Mouse (Mus musculus): ENCODE results near the gene Hnf4a. TPM values are rescaled to one million over a fixed set of nuclear protein-coding genes. Genes with fewer than 3 reads are reported as not detected.

The Hnf4a gene
- polyA plus RNA-seq, 1 experiment from 2014 or later, result not detected

GRCm38 (mm10) chr2:163533226-163533625, 26.6 kb downstream of the Hnf4a start:
- DNase-seq (ENCODE audit: low spot score) (no peak), ATAC-seq (ENCODE audit: insufficient number of reproducible peaks, low FRiP score, low TSS enrichment, low read depth) (no peak)
- Histone ChIP-seq H3K4me3 (ENCODE audit: low read depth, low read length) (no peak overlapping the region), H3K4me2 (ENCODE audit: low read depth, severe bottlenecking) (no peak overlapping the region), H3K4me1 (ENCODE audit: control insufficient read depth, insufficient read depth, low read length) (no peaks in the 10 kb centered on the region), H3K9me3 (ENCODE audit: control insufficient read depth, low read length) (no peaks in the 10 kb centered on the region), H3K27me3 (ENCODE audit: control insufficient read depth, insufficient read depth, low read length) (no peaks in the 10 kb centered on the region; the same call in 1 of the 2 replicates), H3K9ac (ENCODE audit: low read length) (no peak overlapping the region), H3K27ac (replicated peaks; ENCODE audit: low read depth, low read length) (no peak overlapping the region), H3K36me3 (ENCODE audit: control insufficient read depth, insufficient read depth, low read length) (no peaks in the 10 kb centered on the region)
- 87% methylated on average over 9 of the region's 9 CpGs for WGBS

- no peak for ATAC-seq (ENCODE audit: insufficient number of reproducible peaks, low FRiP score, low TSS enrichment, low read depth)
- no peaks in the 10 kb centered on the region for H3K9me3 ChIP-seq (ENCODE audit: control insufficient read depth, low read length)
- peak overlapping the region; percentile 56 for H3K9ac ChIP-seq (ENCODE audit: low read length)
- H3K4me3 ChIP-seq (ENCODE audit: low read depth, low read length), result peak overlapping the region; percentile 5; the same call in 1 of the 2 replicates
- H3K36me3 ChIP-seq (ENCODE audit: control insufficient read depth, insufficient read depth, low read length), result no peaks in the 10 kb centered on the region
- no peaks in the 10 kb centered on the region; the same call in 1 of the 2 replicates for H3K27me3 ChIP-seq (ENCODE audit: control insufficient read depth, insufficient read depth, low read length)
- peak overlapping the region; percentile 53 for H3K4me2 ChIP-seq (ENCODE audit: low read depth, severe bottlenecking)
- peak; percentile 90 for DNase-seq (ENCODE audit: low spot score)
- no peaks in the 10 kb centered on the region for H3K4me1 ChIP-seq (ENCODE audit: control insufficient read depth, insufficient read depth, low read length)
- 8% methylated on average over 22 of the region's 22 CpGs for WGBS
- no peak overlapping the region for H3K27ac ChIP-seq (replicated peaks; ENCODE audit: low read depth, low read length)
Observed at GRCm38 (mm10) chr2:163534958-163535524, 28.4 kb downstream of the Hnf4a start.

- Histone ChIP-seq H3K4me1 (ENCODE audit: control insufficient read depth, insufficient read depth, low read length) (no peaks in the 10 kb centered on the region), H3K4me2 (ENCODE audit: low read depth, severe bottlenecking) (no peak overlapping the region), H3K27ac (replicated peaks; ENCODE audit: low read depth, low read length) (no peak overlapping the region), H3K36me3 (ENCODE audit: control insufficient read depth, insufficient read depth, low read length) (no peaks in the 10 kb centered on the region), H3K27me3 (ENCODE audit: control insufficient read depth, insufficient read depth, low read length) (no peaks in the 10 kb centered on the region; the same call in 1 of the 2 replicates), H3K9ac (ENCODE audit: low read length) (no peak overlapping the region), H3K4me3 (ENCODE audit: low read depth, low read length) (no peak overlapping the region), H3K9me3 (ENCODE audit: control insufficient read depth, low read length) (no peaks in the 10 kb centered on the region)
- no peak for ATAC-seq (ENCODE audit: insufficient number of reproducible peaks, low FRiP score, low TSS enrichment, low read depth)
- DNase-seq (ENCODE audit: low spot score), result no peak
- 75% methylated on average over 5 of the region's 5 CpGs for WGBS
Observed at GRCm38 (mm10) chr2:163537443-163537842, 30.8 kb downstream of the Hnf4a start.

- Histone ChIP-seq H3K4me3 (ENCODE audit: low read depth, low read length) (no peak overlapping the region), H3K9me3 (ENCODE audit: control insufficient read depth, low read length) (no peaks in the 10 kb centered on the region), H3K36me3 (ENCODE audit: control insufficient read depth, insufficient read depth, low read length) (no peaks in the 10 kb centered on the region), H3K27ac (replicated peaks; ENCODE audit: low read depth, low read length) (no peak overlapping the region), H3K27me3 (ENCODE audit: control insufficient read depth, insufficient read depth, low read length) (no peaks in the 10 kb centered on the region; the same call in 1 of the 2 replicates), H3K4me1 (ENCODE audit: control insufficient read depth, insufficient read depth, low read length) (no peaks in the 10 kb centered on the region), H3K4me2 (ENCODE audit: low read depth, severe bottlenecking) (no peak overlapping the region), H3K9ac (ENCODE audit: low read length) (no peak overlapping the region)
- DNase-seq (ENCODE audit: low spot score) (no peak), ATAC-seq (ENCODE audit: insufficient number of reproducible peaks, low FRiP score, low TSS enrichment, low read depth) (no peak)
- WGBS, result 93% methylated on average over 2 of the region's 2 CpGs
Observed at GRCm38 (mm10) chr2:163538410-163538809, 31.8 kb downstream of the Hnf4a start.

- no peaks in the 10 kb centered on the region for H3K9me3 ChIP-seq (ENCODE audit: control insufficient read depth, low read length)
- H3K36me3 ChIP-seq (ENCODE audit: control insufficient read depth, insufficient read depth, low read length), result no peaks in the 10 kb centered on the region
- no peak overlapping the region for H3K4me2 ChIP-seq (ENCODE audit: low read depth, severe bottlenecking)
- no peak overlapping the region for H3K4me3 ChIP-seq (ENCODE audit: low read depth, low read length)
- no peak for DNase-seq (ENCODE audit: low spot score)
- no peaks in the 10 kb centered on the region; the same call in 1 of the 2 replicates for H3K27me3 ChIP-seq (ENCODE audit: control insufficient read depth, insufficient read depth, low read length)
- 84% methylated on average over 13 of the region's 13 CpGs for WGBS
- no peak for ATAC-seq (ENCODE audit: insufficient number of reproducible peaks, low FRiP score, low TSS enrichment, low read depth)
- no peak overlapping the region for H3K27ac ChIP-seq (replicated peaks; ENCODE audit: low read depth, low read length)
- no peaks in the 10 kb centered on the region for H3K4me1 ChIP-seq (ENCODE audit: control insufficient read depth, insufficient read depth, low read length)
- H3K9ac ChIP-seq (ENCODE audit: low read length), result no peak overlapping the region
Observed at GRCm38 (mm10) chr2:163539321-163540040, 32.9 kb downstream of the Hnf4a start.

GRCm38 (mm10) chr2:163540231-163541117, 33.9 kb downstream of the Hnf4a start:
- H3K9ac ChIP-seq (ENCODE audit: low read length), result no peak overlapping the region
- no peaks in the 10 kb centered on the region for H3K36me3 ChIP-seq (ENCODE audit: control insufficient read depth, insufficient read depth, low read length)
- 87% methylated on average over 9 of the region's 9 CpGs for WGBS
- H3K9me3 ChIP-seq (ENCODE audit: control insufficient read depth, low read length), result no peaks in the 10 kb centered on the region
- ATAC-seq (ENCODE audit: insufficient number of reproducible peaks, low FRiP score, low TSS enrichment, low read depth) (no peak), DNase-seq (ENCODE audit: low spot score) (no peak)
- H3K27me3 ChIP-seq (ENCODE audit: control insufficient read depth, insufficient read depth, low read length), result no peaks in the 10 kb centered on the region; the same call in 1 of the 2 replicates
- no peak overlapping the region for H3K27ac ChIP-seq (replicated peaks; ENCODE audit: low read depth, low read length)
- no peak overlapping the region for H3K4me3 ChIP-seq (ENCODE audit: low read depth, low read length)
- H3K4me2 ChIP-seq (ENCODE audit: low read depth, severe bottlenecking), result no peak overlapping the region
- no peaks in the 10 kb centered on the region for H3K4me1 ChIP-seq (ENCODE audit: control insufficient read depth, insufficient read depth, low read length)

- Histone ChIP-seq H3K4me2 (ENCODE audit: low read depth, severe bottlenecking) (no peak overlapping the region), H3K27ac (replicated peaks; ENCODE audit: low read depth, low read length) (no peak overlapping the region), H3K4me3 (ENCODE audit: low read depth, low read length) (no peak overlapping the region), H3K4me1 (ENCODE audit: control insufficient read depth, insufficient read depth, low read length) (no peaks in the 10 kb centered on the region), H3K36me3 (ENCODE audit: control insufficient read depth, insufficient read depth, low read length) (no peaks in the 10 kb centered on the region), H3K9ac (ENCODE audit: low read length) (no peak overlapping the region), H3K27me3 (ENCODE audit: control insufficient read depth, insufficient read depth, low read length) (no peaks in the 10 kb centered on the region), H3K9me3 (ENCODE audit: control insufficient read depth, low read length) (no peaks in the 10 kb centered on the region)
- DNase-seq (ENCODE audit: low spot score), result no peak
- 73% methylated on average over 10 of the region's 10 CpGs for WGBS
- no peak for ATAC-seq (ENCODE audit: insufficient number of reproducible peaks, low FRiP score, low TSS enrichment, low read depth)
Observed at GRCm38 (mm10) chr2:163541568-163542182, 35.1 kb downstream of the Hnf4a start.

GRCm38 (mm10) chr2:163542674-163543073, 36.1 kb downstream of the Hnf4a start:
- H3K4me3 ChIP-seq (ENCODE audit: low read depth, low read length), result no peak overlapping the region
- H3K9me3 ChIP-seq (ENCODE audit: control insufficient read depth, low read length), result no peaks in the 10 kb centered on the region
- no peak overlapping the region for H3K9ac ChIP-seq (ENCODE audit: low read length)
- no peak overlapping the region for H3K4me2 ChIP-seq (ENCODE audit: low read depth, severe bottlenecking)
- ATAC-seq (ENCODE audit: insufficient number of reproducible peaks, low FRiP score, low TSS enrichment, low read depth) (no peak), DNase-seq (ENCODE audit: low spot score) (no peak)
- H3K27ac ChIP-seq (replicated peaks; ENCODE audit: low read depth, low read length), result no peak overlapping the region
- 84% methylated on average over 10 of the region's 10 CpGs for WGBS
- no peaks in the 10 kb centered on the region for H3K4me1 ChIP-seq (ENCODE audit: control insufficient read depth, insufficient read depth, low read length)
- no peaks in the 10 kb centered on the region for H3K27me3 ChIP-seq (ENCODE audit: control insufficient read depth, insufficient read depth, low read length)
- H3K36me3 ChIP-seq (ENCODE audit: control insufficient read depth, insufficient read depth, low read length), result no peaks in the 10 kb centered on the region

Measured in limb, embryonic 11.5 days (tissue).